8 mouse cellular contexts compared by ENCODE assay signal in genomic region chr11:62553633-62554032, GRCm38 (mm10). TPM values are rescaled to one million over a fixed set of nuclear protein-coding genes. Genes with fewer than 3 reads are reported as not detected.
DNase-seq lines count a peak whose midpoint lies in the region; ATAC-seq and TF ChIP-seq lines count a peak whose summit lies in the region.

No protein-coding gene starts in this region.

- H3K4me3 ChIP-seq in kidney, embryonic 16.5 days (ENCODE audit: low read length): peak overlapping the region; percentile 65
- H3K4me3 ChIP-seq in embryonic facial prominence, embryonic 10.5 days: peak overlapping the region; percentile 66
- H3K4me3 ChIP-seq in hindbrain, postnatal 0 days (ENCODE audit: low read length): peak overlapping the region; percentile 44
- peak overlapping the region; percentile 46 for H3K4me3 ChIP-seq in midbrain, postnatal 0 days (ENCODE audit: low read depth, low read length)

- WGBS in kidney, embryonic 16.5 days: 77% methylated on average over 5 of the region's 5 CpGs
- 85% methylated on average over 5 of the region's 5 CpGs for WGBS in embryonic facial prominence, embryonic 10.5 days
- 76% methylated on average over 5 of the region's 5 CpGs for WGBS in hindbrain, postnatal 0 days
- 76% methylated on average over 5 of the region's 5 CpGs for WGBS in midbrain, postnatal 0 days

- H3K4me2 ChIP-seq in kidney, embryonic 16.5 days (replicated peaks; ENCODE audit: low read depth, low read length): peak overlapping the region; percentile 98
- H3K4me2 ChIP-seq in hindbrain, postnatal 0 days (ENCODE audit: low read depth, low read length): peak overlapping the region; percentile 71
- peak overlapping the region; percentile 89 for H3K4me2 ChIP-seq in midbrain, postnatal 0 days (ENCODE audit: low read depth, low read length, poor library complexity, severe bottlenecking)

- no peak for TF ChIP-seq CTCF in hindbrain, postnatal 0 days (IDR thresholded peaks at IDR 0.05; ENCODE audit: low read depth)
- no peak for TF ChIP-seq CTCF in midbrain, postnatal 0 days (IDR thresholded peaks at IDR 0.05)

- peaks cover 24% of the 10 kb centered on the region; the same call in 1 of the 2 replicates for H3K36me3 ChIP-seq in kidney, embryonic 16.5 days (ENCODE audit: insufficient read depth, low read length)
- H3K36me3 ChIP-seq in embryonic facial prominence, embryonic 10.5 days (replicated peaks): peaks cover 37% of the 10 kb centered on the region
- H3K36me3 ChIP-seq in hindbrain, postnatal 0 days (ENCODE audit: insufficient read depth, low read length): peaks cover 7% of the 10 kb centered on the region; the same call in 1 of the 2 replicates
- peaks cover 6% of the 10 kb centered on the region; the same call in 1 of the 2 replicates for H3K36me3 ChIP-seq in midbrain, postnatal 0 days (ENCODE audit: insufficient read depth, low read length)

- H3K27me3 ChIP-seq in kidney, embryonic 16.5 days (ENCODE audit: insufficient read depth, low read length): no peaks in the 10 kb centered on the region
- no peaks in the 10 kb centered on the region for H3K27me3 ChIP-seq in embryonic facial prominence, embryonic 10.5 days (replicated peaks; ENCODE audit: low read depth, poor library complexity, severe bottlenecking)
- no peaks in the 10 kb centered on the region for H3K27me3 ChIP-seq in hindbrain, postnatal 0 days (ENCODE audit: insufficient read depth, low read length)
- no peaks in the 10 kb centered on the region for H3K27me3 ChIP-seq in midbrain, postnatal 0 days (ENCODE audit: insufficient read depth, low read length)

- H3K4me1 ChIP-seq in kidney, embryonic 16.5 days (ENCODE audit: insufficient read depth, low read length): peaks cover 32% of the 10 kb centered on the region
- H3K4me1 ChIP-seq in embryonic facial prominence, embryonic 10.5 days: peaks cover 33% of the 10 kb centered on the region
- peaks cover 18% of the 10 kb centered on the region for H3K4me1 ChIP-seq in hindbrain, postnatal 0 days (ENCODE audit: insufficient read depth, low read length)
- H3K4me1 ChIP-seq in midbrain, postnatal 0 days (ENCODE audit: insufficient read depth, low read length): peaks cover 24% of the 10 kb centered on the region

- no peak overlapping the region for H3K27ac ChIP-seq in kidney, embryonic 16.5 days (ENCODE audit: low read length)
- H3K27ac ChIP-seq in embryonic facial prominence, embryonic 10.5 days (replicated peaks): no peak overlapping the region
- no peak overlapping the region for H3K27ac ChIP-seq in hindbrain, postnatal 0 days
- no peak overlapping the region for H3K27ac ChIP-seq in midbrain, postnatal 0 days (ENCODE audit: low read depth, low read length)

- peak overlapping the region; percentile 61 for H3K9ac ChIP-seq in kidney, embryonic 16.5 days (replicated peaks; ENCODE audit: low read length)
- peak overlapping the region; percentile 19; the same call in 1 of the 2 replicates for H3K9ac ChIP-seq in hindbrain, postnatal 0 days (replicated peaks; ENCODE audit: low read length)
- H3K9ac ChIP-seq in midbrain, postnatal 0 days (replicated peaks; ENCODE audit: low read length, poor library complexity, severe bottlenecking): peak overlapping the region; percentile 44; the same call in 1 of the 2 replicates

- no peak for DNase-seq in kidney, postnatal 4 days
- no peak for DNase-seq in embryonic facial prominence, embryonic 10.5 days (ENCODE audit: low spot score)
- no peak for DNase-seq in hindbrain, postnatal 0 days (ENCODE audit: low spot score)
- DNase-seq in midbrain, postnatal 0 days (ENCODE audit: low spot score): no peak
- DNase-seq in ovary, adult 18-20 months (ENCODE audit: low spot score): no peak
- DNase-seq in left cerebral cortex, postnatal 4 days: no peak
- DNase-seq in adrenal gland, postnatal 36 days: no peak

- H3K9me3 ChIP-seq in kidney, embryonic 16.5 days (ENCODE audit: low read length): no peaks in the 10 kb centered on the region
- H3K9me3 ChIP-seq in embryonic facial prominence, embryonic 10.5 days: no peaks in the 10 kb centered on the region
- no peaks in the 10 kb centered on the region for H3K9me3 ChIP-seq in hindbrain, postnatal 0 days (ENCODE audit: low read length)
- H3K9me3 ChIP-seq in midbrain, postnatal 0 days (ENCODE audit: low read length): no peaks in the 10 kb centered on the region

- intact Hi-C loops in left cerebral cortex, postnatal 4 days (cut with DNase I): no loop called here

- ATAC-seq in kidney, embryonic 16.5 days (ENCODE audit: low FRiP score, low TSS enrichment): no peak
- ATAC-seq in hindbrain, postnatal 0 days: no peak
- ATAC-seq in midbrain, postnatal 0 days (ENCODE audit: low FRiP score): no peak

RNA-seq across cellular contexts. Expression of gene Ubb, which starts 2.7 kb away (rescaled TPM):
- polyA plus RNA-seq in kidney, embryonic 16.5 days (2015; fragmentation: Nextera tagmentation; extraction: Ambion mirVana): 3,284 and 3,391 TPM in 2 replicates
- polyA plus RNA-seq in embryonic facial prominence, embryonic 10.5 days (2016; fragmentation: Nextera tagmentation; extraction: Ambion mirVana): 3,487 and 3,558 TPM in 2 replicates
- 1,525 and 1,633 TPM in 2 replicates for total RNA-seq in hindbrain, postnatal 0 days (2014; rRNA removed)
- polyA plus RNA-seq in hindbrain, postnatal 0 days (2015; fragmentation: Nextera tagmentation; extraction: Ambion mirVana): 4,229 and 4,277 TPM in 2 replicates
- total RNA-seq in midbrain, postnatal 0 days (2014; rRNA removed): 1,443 and 2,095 TPM in 2 replicates
- polyA plus RNA-seq in midbrain, postnatal 0 days (2015; fragmentation: Nextera tagmentation; extraction: Ambion mirVana): 4,479 and 4,841 TPM in 2 replicates
- 1,000 to 10,000 TPM; 1,560 to 1,622 TPM for total RNA-seq in left cerebral cortex, postnatal 4 days (2021)
- 1,000 to 10,000 TPM; 1,237 to 1,515 TPM for total RNA-seq in adrenal gland, postnatal 36 days (2021)

RNA-seq across cellular contexts. Expression of gene Cenpv, which starts 14.6 kb away (rescaled TPM):
- polyA plus RNA-seq in kidney, embryonic 16.5 days (2015; fragmentation: Nextera tagmentation; extraction: Ambion mirVana): 7.6 and 17.7 TPM in 2 replicates
- polyA plus RNA-seq in embryonic facial prominence, embryonic 10.5 days (2016; fragmentation: Nextera tagmentation; extraction: Ambion mirVana): 23.0 and 25.4 TPM in 2 replicates
- total RNA-seq in hindbrain, postnatal 0 days (2014; rRNA removed): 57.9 and 64.1 TPM in 2 replicates
- polyA plus RNA-seq in hindbrain, postnatal 0 days (2015; fragmentation: Nextera tagmentation; extraction: Ambion mirVana): 32.8 and 37.6 TPM in 2 replicates
- total RNA-seq in midbrain, postnatal 0 days (2014; rRNA removed): 58.0 and 63.2 TPM in 2 replicates
- 30.1 and 32.9 TPM in 2 replicates for polyA plus RNA-seq in midbrain, postnatal 0 days (2015; fragmentation: Nextera tagmentation; extraction: Ambion mirVana)
- 10 to 100 TPM; 64.5 to 76.9 TPM for total RNA-seq in left cerebral cortex, postnatal 4 days (2021)
- total RNA-seq in adrenal gland, postnatal 36 days (2021): 10 to 100 TPM; 30.2 to 37.2 TPM

RNA-seq across cellular contexts. Expression of gene Trpv2, which starts 20.7 kb away (rescaled TPM):
- 4.6 and 6.6 TPM in 2 replicates for polyA plus RNA-seq in kidney, embryonic 16.5 days (2015; fragmentation: Nextera tagmentation; extraction: Ambion mirVana)
- polyA plus RNA-seq in embryonic facial prominence, embryonic 10.5 days (2016; fragmentation: Nextera tagmentation; extraction: Ambion mirVana): 2.6 and 3.8 TPM in 2 replicates
- 46.2 and 51.0 TPM in 2 replicates for total RNA-seq in hindbrain, postnatal 0 days (2014; rRNA removed)
- polyA plus RNA-seq in hindbrain, postnatal 0 days (2015; fragmentation: Nextera tagmentation; extraction: Ambion mirVana): 24.4 and 24.9 TPM in 2 replicates
- total RNA-seq in midbrain, postnatal 0 days (2014; rRNA removed): 55.4 and 62.0 TPM in 2 replicates
- 31.0 and 32.9 TPM in 2 replicates for polyA plus RNA-seq in midbrain, postnatal 0 days (2015; fragmentation: Nextera tagmentation; extraction: Ambion mirVana)
- total RNA-seq in left cerebral cortex, postnatal 4 days (2021): 10 to 100 TPM; 36.9 to 40.4 TPM
- total RNA-seq in adrenal gland, postnatal 36 days (2021): 1 to 10 TPM; 2.0 to 3.7 TPM

Comparison
In these comparisons a context has a peak if more than half of its experiments do, and no peak if none do; other contexts are left out.
1. RNA of gene Trpv2, which starts 20.7 kb away (total RNA-seq): 55.4 to 62.0 TPM in midbrain, postnatal 0 days, 46.2 to 51.0 TPM in hindbrain, postnatal 0 days and 36.9 to 40.4 TPM in left cerebral cortex, postnatal 4 days; 2.0 to 3.7 TPM in adrenal gland, postnatal 36 days; every median in the first group is over 4 times any median in the second.
2. Peak in every context shown above with its lines, with median percentiles within 50 percentile points of each other: H3K4me2 ChIP-seq, H3K4me3 ChIP-seq and H3K9ac ChIP-seq.